ENCODE assay signal across 11 mouse cellular contexts in genomic region chrX:73509209-73509608, GRCm38 (mm10).
"Had no signal": no experiment of that assay in that cellular context is flagged by ENCODE, and none has a peak within 500 bp of the region (broad histone marks: within the 10 kb centered on the region; RNA-seq: fewer than 3 reads in every experiment).

No protein-coding gene starts in this region.

- ATAC-seq: liver, postnatal 0 days; lung, postnatal 0 days; midbrain, embryonic 13.5 days; midbrain, embryonic 15.5 days had no signal

- DNase-seq: liver, postnatal 0 days; lung, adult 2 months; lung, postnatal 14 days; lung, postnatal 36 days; right cerebral cortex, postnatal 14 days; thymus, adult 18-20 months; thymus, postnatal 14 days; thymus, postnatal 36 days had no signal
